Mouse (Mus musculus) lung, adult 2 months (tissue): ENCODE data around the gene Sppl2b.

Experiments
- CTCF ChIP-seq: fragments of 200-500 bp; IDR thresholded peaks from 2 replicates; pipeline ENCODE4 v1.5.1; 2011; ENCODE audit warnings: mild to moderate bottlenecking, low read length, control low read depth; ENCODE audit not compliant: insufficient read depth
- POLR2A ChIP-seq: fragments of 200-500 bp; IDR thresholded peaks from 2 replicates; pipeline ENCODE4 v1.6.1; 2011; ENCODE audit warnings: low read depth, mild to moderate bottlenecking, control low read depth, low read length, borderline replicate concordance; ENCODE audit errors: extremely low read depth

DNA sequence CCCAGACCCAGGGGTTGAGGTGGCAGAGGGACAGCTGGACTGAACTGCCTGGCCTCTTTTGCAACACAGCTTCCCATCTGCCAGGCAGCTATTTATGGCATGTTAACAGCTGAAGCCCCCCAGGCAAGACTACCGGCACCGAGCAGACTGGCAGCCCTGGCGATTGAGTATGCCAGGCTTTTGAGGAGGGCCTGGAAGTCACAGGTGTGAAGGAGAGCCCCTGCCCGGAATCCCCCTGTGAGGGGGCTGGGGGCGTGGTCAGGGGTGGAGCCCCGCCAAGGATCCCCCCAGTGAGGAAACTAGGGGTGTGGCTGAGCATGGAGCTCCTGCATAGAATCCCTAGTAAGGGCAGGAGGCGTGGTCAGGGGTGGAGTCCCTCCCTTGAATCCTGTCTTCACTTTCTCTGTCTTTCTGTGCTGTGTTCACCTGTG lies 18.1 kb upstream of the Sppl2b start:
- TF ChIP-seq CTCF (no peak), POLR2A (no peak)
